Mouse (Mus musculus) ES-E14 (cell line): Measurements from ENCODE around the gene Mettl24.
"Not testable (repeated sequence)": the region's sequence is repeated elsewhere in the genome, so short reads cannot be mapped to it uniquely, and the experiment has no call there.

ENCODE experiments used
- CHD2 ChIP-seq: IDR thresholded peaks from 2 replicates; pipeline ENCODE4 v1.6.1; 2014; ENCODE audit warnings: mild to moderate bottlenecking, low read depth, low read length, inconsistent platforms
- MAFK ChIP-seq: IDR thresholded peaks from 2 replicates; pipeline ENCODE4 v1.6.1; 2014; ENCODE audit warnings: mild to moderate bottlenecking, low read depth, low read length, inconsistent platforms; ENCODE audit not compliant: insufficient read depth
- ZC3H11A ChIP-seq: IDR thresholded peaks from 2 replicates; pipeline ENCODE4 v1.6.1; 2012; ENCODE audit warnings: low read depth, mild to moderate bottlenecking, inconsistent platforms, low read length, borderline replicate concordance
- ZNF384 ChIP-seq: IDR thresholded peaks from 2 replicates; pipeline ENCODE4 v1.6.1; 2012; ENCODE audit warnings: low read depth, low read length, inconsistent platforms

- not testable (repeated sequence) for TF ChIP-seq CHD2, ZNF384, ZC3H11A, MAFK
Observed at GRCm38 (mm10) chr10:40809411-40809910, 126.4 kb downstream of the Mettl24 start.
